Mouse (Mus musculus): ENCODE measurements around the gene Csad.

GRCm38 (mm10) chr15:102136129-102136758, 68.3 kb downstream of the Csad start, which contains the start of gene Spryd3:
- TF ChIP-seq POLR2A (IDR thresholded peaks at IDR 0.05; ENCODE audit: borderline replicate concordance, low read depth, low read length), result no peak
- no peak for TF ChIP-seq CTCF (IDR thresholded peaks at IDR 0.05; ENCODE audit: low read depth, low read length)

All from bone marrow macrophage, adult 2 months (primary cell).